Mouse (Mus musculus) MEL (cell line): ENCODE data around the gene Arhgap33. TPM values are rescaled to one million over a fixed set of nuclear protein-coding genes. Genes with fewer than 3 reads are reported as not detected.

Experiments used
- DNase-seq: peaks from one replicate; pipeline ENCODE4 v3.0.0; 2011; ENCODE audit warnings: low read depth, low spot score
- H3K27ac ChIP-seq: 2 replicates; pipeline ENCODE4 v1.5.1; 2012; ENCODE audit warnings: low read depth, mild to moderate bottlenecking, control low read depth, low read length, moderate library complexity; ENCODE audit not compliant: control insufficient read depth
- H3K27me3 ChIP-seq, 2 experiments: fragments of 150-350 bp in 1 of 2; sonication (generic) in 1 of 2; 2 replicates each; pipeline ENCODE4 v1.6.1; 2012; ENCODE audit warnings: low read length in 2 of 2, mild to moderate bottlenecking in 2 of 2, improper control_type of control experiment in 1 of 2, moderate library complexity in 1 of 2; ENCODE audit not compliant: insufficient read depth in 2 of 2, control insufficient read depth in 1 of 2
- H3K36me3 ChIP-seq, 2 experiments: 2 replicates each; pipeline ENCODE4 v1.6.1; 2012 to 2014; ENCODE audit warnings: low read length in 2 of 2, improper control_type of control experiment in 1 of 2, inconsistent platforms in 1 of 2, mild to moderate bottlenecking in 1 of 2; ENCODE audit not compliant: insufficient read depth in 2 of 2, control insufficient read depth in 1 of 2
- H3K4me1 ChIP-seq, 2 experiments: fragments of 150-350 bp in 1 of 2; sonication (generic) in 1 of 2; 2 replicates each; pipeline ENCODE4 v1.6.1; 2012; ENCODE audit warnings: low read length in 2 of 2, improper control_type of control experiment in 1 of 2, mild to moderate bottlenecking in 1 of 2; ENCODE audit not compliant: insufficient read depth in 2 of 2, control insufficient read depth in 1 of 2
- H3K4me3 ChIP-seq, 2 experiments: fragments of 150-350 bp in 1 of 2; sonication (generic) in 1 of 2; 2 replicates each; pipeline ENCODE4 v1.5.1; 2012; ENCODE audit warnings: low read depth in 2 of 2, low read length in 2 of 2, mild to moderate bottlenecking in 2 of 2, moderate library complexity in 2 of 2, control low read depth in 1 of 2, improper control_type of control experiment in 1 of 2; ENCODE audit not compliant: control insufficient read depth in 1 of 2, insufficient read depth in 1 of 2
- H3K79me2 ChIP-seq: 2 replicates; pipeline ENCODE4 v1.6.1; 2012; ENCODE audit warnings: mild to moderate bottlenecking, low read length, moderate library complexity; ENCODE audit not compliant: control insufficient read depth, poor library complexity, insufficient read depth
- H3K9ac ChIP-seq: 2 replicates; pipeline ENCODE4 v1.6.1; 2012; ENCODE audit warnings: low read depth, mild to moderate bottlenecking, control low read depth, low read length, moderate library complexity; ENCODE audit not compliant: control insufficient read depth, poor library complexity, severe bottlenecking
- H3K9me3 ChIP-seq: fragments of 150-350 bp; sonication (generic); replicated peaks from 2 replicates; pipeline ENCODE4 v1.6.1; 2012; ENCODE audit warnings: mild to moderate bottlenecking, low read length, improper control_type of control experiment, moderate library complexity; ENCODE audit not compliant: insufficient read depth
- BHLHE40 ChIP-seq: IDR thresholded peaks from 2 replicates; pipeline ENCODE4 v1.6.1; 2012; ENCODE audit warnings: low read depth, mild to moderate bottlenecking, inconsistent platforms, low read length, improper control_type of control experiment, borderline replicate concordance
- CHD2 ChIP-seq: IDR thresholded peaks from 2 replicates; pipeline ENCODE4 v1.6.1; 2011; ENCODE audit warnings: low read length, improper control_type of control experiment
- CTCF ChIP-seq, 3 experiments: IDR thresholded peaks in 2 of 3; conservative IDR thresholded peaks in 1 of 3; 2 replicates each; pipeline ENCODE4 v1.5.1; 2011 to 2012; ENCODE audit warnings: low read length in 3 of 3, low read depth in 2 of 3, mild to moderate bottlenecking in 2 of 3, improper control_type of control experiment in 1 of 3, inconsistent platforms in 1 of 3, mixed read lengths in 1 of 3, moderate library complexity in 1 of 3; ENCODE audit not compliant: control insufficient read depth in 1 of 3, insufficient read depth in 1 of 3, poor library complexity in 1 of 3, severe bottlenecking in 1 of 3
- ELF1 ChIP-seq: IDR thresholded peaks from 2 replicates; pipeline ENCODE4 v1.6.1; 2014; ENCODE audit warnings: low read depth, mild to moderate bottlenecking, inconsistent platforms, low read length, improper control_type of control experiment, moderate library complexity
- HCFC1 ChIP-seq: IDR thresholded peaks from 2 replicates; pipeline ENCODE4 v1.6.1; 2012; ENCODE audit warnings: low read depth, mild to moderate bottlenecking, inconsistent platforms, low read length, improper control_type of control experiment, moderate library complexity
- JUND ChIP-seq: IDR thresholded peaks from 2 replicates; pipeline ENCODE4 v1.6.1; 2011; ENCODE audit warnings: low read depth, mild to moderate bottlenecking, improper control_type of control experiment, low read length
- KAT2A ChIP-seq: conservative IDR thresholded peaks from 2 replicates; pipeline ENCODE4 v1.6.1; 2012; ENCODE audit warnings: low read depth, low read length, improper control_type of control experiment, inconsistent platforms
- MAFK ChIP-seq: IDR thresholded peaks from 2 replicates; pipeline ENCODE4 v1.6.1; 2011; ENCODE audit warnings: low read depth, mild to moderate bottlenecking, low read length, improper control_type of control experiment, borderline replicate concordance
- MAX ChIP-seq: IDR thresholded peaks from 2 replicates; pipeline ENCODE4 v1.6.1; 2011; ENCODE audit warnings: low read length, improper control_type of control experiment
- MXI1 ChIP-seq: IDR thresholded peaks from 2 replicates; pipeline ENCODE4 v1.6.1; 2011; ENCODE audit warnings: mild to moderate bottlenecking, low read depth, low read length, improper control_type of control experiment
- MYB ChIP-seq: IDR thresholded peaks from 2 replicates; pipeline ENCODE4 v1.6.1; 2011; ENCODE audit warnings: mild to moderate bottlenecking, low read depth, low read length, improper control_type of control experiment
- MYC ChIP-seq: IDR thresholded peaks from 2 replicates; pipeline ENCODE4 v1.6.1; 2011; ENCODE audit warnings: low read depth, mild to moderate bottlenecking, low read length, improper control_type of control experiment, moderate library complexity
- NELFE ChIP-seq: IDR thresholded peaks from 2 replicates; pipeline ENCODE4 v1.6.1; 2011; ENCODE audit warnings: low read depth, low read length, improper control_type of control experiment
- NRF1 ChIP-seq: IDR thresholded peaks from 2 replicates; pipeline ENCODE4 v1.6.1; 2014; ENCODE audit warnings: low read depth, mild to moderate bottlenecking, inconsistent platforms, low read length, improper control_type of control experiment, moderate library complexity; ENCODE audit not compliant: poor library complexity, insufficient read depth, severe bottlenecking
- POLR2A ChIP-seq, 2 experiments: IDR thresholded peaks; 2 replicates each; pipeline ENCODE4 v1.6.1; 2011 to 2012; ENCODE audit warnings: low read length in 2 of 2, mild to moderate bottlenecking in 2 of 2, control low read depth in 1 of 2, improper control_type of control experiment in 1 of 2, low read depth in 1 of 2, moderate library complexity in 1 of 2; ENCODE audit not compliant: control insufficient read depth in 1 of 2, insufficient read depth in 1 of 2, poor library complexity in 1 of 2
- SMC3 ChIP-seq: IDR thresholded peaks from 2 replicates; pipeline ENCODE4 v1.6.1; 2011; ENCODE audit warnings: low read depth, low read length, improper control_type of control experiment
- TBP ChIP-seq: IDR thresholded peaks from 2 replicates; pipeline ENCODE4 v1.8.0; 2011; ENCODE audit warnings: low read depth, low read length, improper control_type of control experiment
- USF1 ChIP-seq: IDR thresholded peaks from 2 replicates; pipeline ENCODE4 v1.6.1; 2014; ENCODE audit warnings: low read depth, mild to moderate bottlenecking, inconsistent platforms, low read length, improper control_type of control experiment, moderate library complexity
- ZC3H11A ChIP-seq: IDR thresholded peaks from 2 replicates; pipeline ENCODE4 v1.6.1; 2012; ENCODE audit warnings: low read depth, mild to moderate bottlenecking, inconsistent platforms, low read length, improper control_type of control experiment
- ZKSCAN1 ChIP-seq: IDR thresholded peaks from 2 replicates; pipeline ENCODE4 v1.6.1; 2012; ENCODE audit warnings: low read depth, mild to moderate bottlenecking, inconsistent platforms, low read length, improper control_type of control experiment, moderate library complexity
- ZMIZ1 ChIP-seq: IDR thresholded peaks from 2 replicates; pipeline ENCODE4 v1.6.1; 2012; ENCODE audit warnings: low read depth, mild to moderate bottlenecking, inconsistent platforms, low read length, improper control_type of control experiment, moderate library complexity
- ZNF384 ChIP-seq: IDR thresholded peaks from 2 replicates; pipeline ENCODE4 v1.6.1; 2012; ENCODE audit warnings: low read depth, mild to moderate bottlenecking, inconsistent platforms, low read length, improper control_type of control experiment
- polyA plus RNA-seq, 2 experiments: library from polyadenylated mRNA; stranded (reverse) in 1 of 2; unstranded in 1 of 2; fragments of >175 nt in 1 of 2; fragments of >200 nt in 1 of 2; gene quantifications; 2 replicates each; pipeline versions ENCODE4 v1.2.1 to v1.2.4; 2012; ENCODE audit warnings: low replicate concordance in 2 of 2, low read depth in 1 of 2; ENCODE audit not compliant: insufficient read length in 2 of 2, insufficient read depth in 1 of 2, missing spikeins in 1 of 2
- total RNA-seq: library from RNA; depleted of rRNA; stranded (reverse); fragments of 300-350 nt; gene quantifications from 2 replicates; pipeline ENCODE4 v1.2.3, GENCODE M21; 2012

The Arhgap33 gene
- total and polyA plus RNA-seq, 3 experiments: 1.8 to 22.3 TPM; not detected in 1

DNA sequence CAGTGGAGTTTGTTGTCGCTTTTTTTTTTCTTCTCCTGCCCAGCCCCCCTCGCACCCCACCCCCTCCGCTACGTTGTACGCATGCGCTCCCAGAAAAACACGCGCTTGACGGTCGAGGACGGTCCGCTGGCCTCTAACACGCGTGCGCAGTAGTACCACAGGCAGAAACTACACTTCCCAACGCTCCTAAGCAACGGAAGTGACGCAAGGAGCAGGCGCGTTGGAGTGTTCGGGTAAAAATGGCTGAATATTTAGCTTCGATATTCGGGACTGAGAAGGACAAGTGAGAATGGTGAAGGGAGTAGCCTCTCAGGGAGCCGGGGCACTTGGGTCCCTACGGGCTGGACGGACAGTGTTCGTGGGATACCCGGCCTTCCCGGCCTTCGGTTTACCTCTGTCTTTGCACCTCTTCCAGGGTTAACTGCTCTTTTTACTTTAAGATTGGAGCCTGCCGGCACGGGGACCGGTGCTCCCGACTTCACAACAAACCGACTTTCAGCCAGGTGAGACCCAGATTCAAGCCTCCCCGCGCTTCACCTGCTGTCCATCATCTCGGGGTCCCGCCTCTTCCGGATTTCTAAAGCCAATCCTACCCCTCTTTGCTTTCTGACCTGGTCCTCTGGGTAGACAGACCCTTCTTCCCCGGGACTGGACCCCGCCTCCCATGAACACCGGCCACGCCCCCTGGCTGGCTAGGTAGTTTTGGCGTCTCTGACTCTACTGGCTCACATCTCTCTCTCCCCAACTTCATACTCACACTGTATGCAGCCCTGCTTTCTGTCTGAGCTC lies 28.5 kb upstream of the Arhgap33 start, which contains the start of the genes U2af1l4, Gm49396 and Psenen (continued):
- TF ChIP-seq USF1 (0 out of 2 replicates have a peak, but pooled peaks have one; percentile 4), KAT2A (peak; percentile 96), ZC3H11A (no peak)

DNA sequence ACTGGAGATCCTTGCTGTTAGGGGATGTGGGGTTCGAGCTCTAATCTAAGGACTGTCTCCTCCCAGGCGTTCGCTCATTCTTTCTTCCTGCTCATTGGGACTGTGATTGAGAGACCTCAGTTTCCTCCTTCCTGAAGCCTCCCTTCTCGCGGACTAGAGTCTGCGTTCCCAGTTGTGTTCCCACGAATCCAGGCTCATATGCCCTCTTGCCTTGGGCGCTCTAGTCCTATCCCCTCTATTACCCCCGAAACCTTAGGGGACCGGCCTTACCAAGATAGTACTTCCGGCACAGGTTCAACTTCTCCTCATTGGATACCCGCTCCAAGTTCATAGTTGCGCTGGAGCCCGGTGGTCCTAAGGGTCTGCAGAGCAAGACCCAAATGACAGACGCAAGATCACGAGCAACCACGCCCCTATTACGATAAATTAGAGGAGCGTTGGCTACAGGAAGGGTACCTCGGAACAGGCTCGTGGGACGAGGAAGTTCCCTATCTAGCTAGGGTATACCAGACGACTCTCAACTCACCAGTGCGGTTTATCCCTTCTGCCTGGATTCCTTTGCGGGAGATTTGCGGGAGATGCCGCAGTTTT lies 27.8 kb upstream of the Arhgap33 start:
- TF ChIP-seq BHLHE40 (peak; percentile 33; the same call in 1 of the 2 replicates), TBP (peak; percentile 45; the same call in 1 of the 2 replicates), POLR2A (IDR thresholded peaks at IDR 0.05; ENCODE audit: control insufficient read depth in 1 of 2, insufficient read depth in 1 of 2, low read depth in 1 of 2, low read length in 2 of 2, poor library complexity in 1 of 2) (peak in 1 of 2 experiments; percentile 59; a peak in 2 of 4 replicates), NELFE (peak; percentile 47), MXI1 (no peak)
- peaks cover 0 to 8% of the 10 kb centered on the region in 2 experiments; a peak in 2 of 4 replicates for H3K36me3 ChIP-seq
- H3K9me3 ChIP-seq: no peaks in the 10 kb centered on the region
- peak overlapping the region; percentile 86 for H3K9ac ChIP-seq
- H3K27me3 ChIP-seq: no peaks in the 10 kb centered on the region
- H3K4me1 ChIP-seq: peaks cover 2 to 16% of the 10 kb centered on the region in 2 experiments; a peak in 2 of 4 replicates
- H3K27ac ChIP-seq: peak overlapping the region; percentile 89
- peak; percentile 73 for DNase-seq
- peak overlapping the region; percentile 58 to 82 for H3K4me3 ChIP-seq
- peaks cover 18% of the 10 kb centered on the region for H3K79me2 ChIP-seq

DNA sequence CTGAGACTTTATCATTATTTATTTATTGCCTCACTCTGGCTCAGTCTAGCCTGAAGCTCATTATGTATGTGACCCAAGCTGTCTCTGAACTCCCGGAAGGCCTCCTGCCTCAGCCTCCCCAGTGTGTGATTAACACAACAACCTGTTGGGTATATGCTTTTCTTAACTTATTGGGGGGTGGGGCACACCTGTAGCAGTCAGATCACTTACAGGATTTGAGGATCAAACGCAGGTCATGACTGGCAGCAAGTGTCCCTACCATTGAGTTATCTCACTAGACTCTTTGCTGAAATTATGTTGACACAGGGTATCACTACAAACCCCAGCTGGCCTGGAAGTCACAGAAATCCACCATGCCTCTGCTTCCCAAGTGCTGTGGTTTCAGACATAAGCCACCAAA lies 25.4 kb upstream of the Arhgap33 start:
- Histone ChIP-seq H3K79me2 (peaks cover 18% of the 10 kb centered on the region), H3K4me3 (no peak overlapping the region; a peak in 1 of 4 replicates), H3K9ac (no peak overlapping the region; the same call in 1 of the 2 replicates), H3K4me1 (peaks cover 2 to 16% of the 10 kb centered on the region in 2 experiments; a peak in 2 of 4 replicates), H3K27me3 (no peaks in the 10 kb centered on the region), H3K36me3 (peaks cover 0 to 8% of the 10 kb centered on the region in 2 experiments; a peak in 2 of 4 replicates), H3K27ac (no peak overlapping the region), H3K9me3 (no peaks in the 10 kb centered on the region)
- DNase-seq: no peak
- TF ChIP-seq MYC: no peak
- TF ChIP-seq CTCF (IDR thresholded peaks at IDR 0.05 in 2 of 3, conservative IDR thresholded peaks at IDR 0.05 in 1 of 3; ENCODE audit: control insufficient read depth in 1 of 3, insufficient read depth in 1 of 3, low read depth in 2 of 3, low read length in 3 of 3, poor library complexity in 1 of 3, severe bottlenecking in 1 of 3): no peak
- no peak for TF ChIP-seq HCFC1
- no peak for TF ChIP-seq CHD2
- no peak for TF ChIP-seq ZMIZ1
- no peak for TF ChIP-seq KAT2A
- no peak for TF ChIP-seq ZKSCAN1
- TF ChIP-seq MAX: no peak
- no peak for TF ChIP-seq NRF1
- no peak for TF ChIP-seq TBP
- no peak for TF ChIP-seq MYB
- TF ChIP-seq SMC3: no peak
- no peak for TF ChIP-seq ELF1
- no peak for TF ChIP-seq MAFK
- TF ChIP-seq ZNF384: no peak
- no peak for TF ChIP-seq JUND
- TF ChIP-seq POLR2A (IDR thresholded peaks at IDR 0.05; ENCODE audit: control insufficient read depth in 1 of 2, insufficient read depth in 1 of 2, low read depth in 1 of 2, low read length in 2 of 2, poor library complexity in 1 of 2): no peak
- no peak for TF ChIP-seq USF1
